Mouse (Mus musculus): ENCODE results near the gene Krt36.

Krt36 gene

GRCm38 (mm10) chr11:100087861-100088260, 17.6 kb downstream of the Krt36 start, which contains the start of gene Krt32:
TSS of gene Krt32 (minus strand) at chr11:100088226.
- DNase-seq = no peak

- DNase-seq = no peak
Measured at GRCm38 (mm10) chr11:100073873-100074272, 31.6 kb downstream of the Krt36 start.

GRCm38 (mm10) chr11:100067293-100068036, 38.0 kb downstream of the Krt36 start:
- no peak for DNase-seq

DNA sequence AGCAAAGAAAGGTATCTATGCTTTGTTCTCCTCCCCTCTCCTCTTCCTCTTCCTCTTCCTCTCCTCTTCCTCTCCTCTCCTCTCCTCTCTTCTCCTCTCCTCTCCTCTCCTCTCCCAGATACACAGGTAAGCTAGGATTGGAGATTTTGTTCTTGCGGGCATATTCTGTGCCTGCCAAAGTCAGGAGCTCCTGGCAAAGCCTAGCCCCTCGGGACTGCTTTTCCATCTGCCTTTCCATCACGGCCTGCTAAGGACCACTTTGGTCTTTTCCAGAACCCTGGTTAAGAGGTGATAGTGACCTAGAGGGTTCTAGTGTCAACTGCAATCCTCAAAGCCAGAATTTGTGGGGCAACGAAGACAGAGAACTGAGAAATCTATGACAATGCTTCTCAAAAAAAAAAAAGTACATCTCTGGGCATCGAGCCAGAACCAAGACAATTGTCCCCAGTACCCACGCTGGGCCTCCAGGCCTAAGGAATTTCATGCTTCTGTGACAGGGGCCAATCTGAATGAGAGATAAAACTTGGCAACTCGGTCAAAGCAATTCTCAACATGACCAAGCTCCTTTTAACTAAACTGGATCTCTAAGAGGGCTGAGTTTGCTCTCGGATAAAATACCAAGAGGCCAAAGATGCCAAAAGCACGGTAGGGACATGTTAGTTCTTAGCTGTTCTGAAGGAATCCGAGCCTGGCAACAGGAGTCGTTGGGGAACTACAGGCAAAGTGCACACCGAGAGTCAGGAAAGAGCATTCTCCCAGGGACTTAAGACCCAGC, 39.0 kb downstream of the Krt36 start:
- DNase-seq = no peak

DNA sequence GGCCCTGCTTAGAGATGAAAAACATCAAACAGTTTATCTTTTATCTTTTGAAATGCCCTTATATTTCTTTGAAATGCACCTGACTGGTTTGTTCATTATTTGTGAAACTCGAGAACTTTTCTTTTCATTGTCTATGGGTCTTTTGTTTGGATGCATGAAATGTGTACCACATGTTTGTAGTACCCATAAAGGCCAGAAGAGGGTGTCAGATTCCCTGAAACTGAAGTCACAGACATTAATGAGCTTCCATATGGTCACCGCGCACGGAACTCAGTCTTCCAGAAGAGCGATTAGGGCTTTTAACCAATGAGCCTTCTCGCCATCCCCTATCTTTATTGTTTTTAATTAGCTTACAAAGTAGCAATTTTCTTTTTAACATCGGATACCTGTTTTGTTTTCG, 46.6 kb downstream of the Krt36 start:
- DNase-seq = no peak

DNA sequence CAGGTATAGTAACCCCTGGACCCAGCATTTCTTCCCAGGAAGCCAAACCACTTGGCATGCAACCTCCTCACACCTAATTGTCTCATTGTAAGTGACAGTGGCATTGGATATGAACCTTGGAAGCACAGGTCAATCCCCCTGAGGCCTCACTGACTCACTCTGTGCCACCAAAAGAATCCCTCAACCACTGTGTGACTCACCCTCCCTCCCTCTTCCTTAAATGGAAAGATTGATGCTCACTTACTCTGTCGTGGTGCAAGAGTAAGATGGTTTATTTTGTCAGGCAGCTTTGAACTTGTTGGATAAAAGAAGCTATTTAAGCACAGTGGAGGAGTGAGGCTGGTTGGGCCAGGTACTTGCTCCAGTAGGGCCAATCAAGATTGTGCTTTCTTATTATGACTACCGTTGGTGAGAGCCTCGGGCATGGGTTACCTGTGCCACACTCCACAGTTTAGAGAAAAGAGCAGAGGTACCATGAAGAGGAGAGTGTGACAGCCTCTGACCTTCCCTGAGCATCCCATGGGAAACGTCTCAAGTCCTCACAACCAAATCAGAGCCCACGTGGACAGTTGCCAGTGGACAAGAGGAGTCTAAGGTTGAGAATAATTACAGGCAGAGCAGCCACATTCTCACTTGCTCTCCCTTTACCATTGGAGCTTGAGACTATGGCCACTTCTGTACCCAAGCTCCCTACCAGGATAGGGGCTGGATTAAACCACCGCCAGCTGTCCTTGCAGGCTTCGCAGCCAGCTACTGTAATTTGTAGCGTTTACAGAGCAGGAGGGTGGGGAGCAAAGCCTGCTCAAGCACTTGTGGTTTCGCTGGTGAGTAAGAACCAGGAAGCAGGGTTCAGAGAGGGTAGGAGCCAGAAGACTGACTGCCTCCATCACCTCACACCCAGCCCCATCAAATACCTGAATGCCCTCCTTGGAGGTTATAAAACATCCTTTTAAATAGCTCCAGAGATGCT, 49.5 kb downstream of the Krt36 start:
- no peak for DNase-seq

All from thymus, postnatal 14 days (tissue).